Mouse (Mus musculus) megakaryocyte, embryonic 14.5 days (primary cell): ENCODE results near the gene Gm37240.

Experiments used
- FLI1 ChIP-seq: IDR thresholded peaks from 2 replicates; pipeline ENCODE4 v1.6.1; 2012; ENCODE audit warnings: low read length, inconsistent platforms, mixed read lengths
- GATA1 ChIP-seq: IDR thresholded peaks from 3 replicates; pipeline ENCODE4 v1.6.1; 2012; ENCODE audit warnings: mixed read lengths, low read length, inconsistent platforms, borderline replicate concordance

GRCm38 (mm10) chr3:84770518-84770917 is 1116.8 kb downstream of the Gm37240 start:
- TF ChIP-seq GATA1: no peak
- no peak for TF ChIP-seq FLI1
